Mouse (Mus musculus): ENCODE results near the gene Ssbp3. TPM values are rescaled to one million over a fixed set of nuclear protein-coding genes. Genes with fewer than 3 reads are reported as not detected.

The Ssbp3 gene
- polyA plus RNA-seq, 1 experiment from 2014 or later: 31.5 TPM

GRCm38 (mm10) chr4:106922919-106923318 lies 12.4 kb downstream of the Ssbp3 start:
- peak overlapping the region; percentile 58 for H3K4me2 ChIP-seq (ENCODE audit: low read depth, low read length)
- peaks cover 35% of the 10 kb centered on the region for H3K36me3 ChIP-seq (ENCODE audit: control insufficient read depth, insufficient read depth)
- peak overlapping the region; percentile 28 for H3K4me3 ChIP-seq (ENCODE audit: low read depth, low read length)
- no peaks in the 10 kb centered on the region for H3K9me3 ChIP-seq (replicated peaks; ENCODE audit: control insufficient read depth, low read length)
- ATAC-seq (ENCODE audit: low read depth): peak; percentile 97
- WGBS (ENCODE audit: insufficient replicate concordance): 20% methylated on average over 3 of the region's 3 CpGs
- peak overlapping the region; percentile 81 for H3K27ac ChIP-seq (ENCODE audit: low read length)
- peak overlapping the region; percentile 47 for H3K9ac ChIP-seq (ENCODE audit: low read depth, low read length)
- H3K27me3 ChIP-seq (ENCODE audit: control insufficient read depth, insufficient read depth, low read depth, low read length): no peaks in the 10 kb centered on the region
- peaks cover 62% of the 10 kb centered on the region for H3K4me1 ChIP-seq (ENCODE audit: control insufficient read depth, low read depth, low read length)

- Histone ChIP-seq H3K4me1 (ENCODE audit: control insufficient read depth, low read depth, low read length) (peaks cover 62% of the 10 kb centered on the region), H3K27ac (ENCODE audit: low read length) (peak overlapping the region; percentile 75), H3K36me3 (ENCODE audit: control insufficient read depth, insufficient read depth) (peaks cover 33% of the 10 kb centered on the region), H3K4me2 (ENCODE audit: low read depth, low read length) (peak overlapping the region; percentile 58), H3K27me3 (ENCODE audit: control insufficient read depth, insufficient read depth, low read depth, low read length) (no peaks in the 10 kb centered on the region), H3K9ac (ENCODE audit: low read depth, low read length) (no peak overlapping the region), H3K9me3 (replicated peaks; ENCODE audit: control insufficient read depth, low read length) (no peaks in the 10 kb centered on the region), H3K4me3 (ENCODE audit: low read depth, low read length) (0 out of 2 replicates have a peak overlapping the region, but pooled peaks have one; percentile 15)
- ATAC-seq (ENCODE audit: low read depth): no peak
- WGBS (ENCODE audit: insufficient replicate concordance): 82% methylated on average over 4 of the region's 4 CpGs
Measured at GRCm38 (mm10) chr4:106924175-106924574, 13.7 kb downstream of the Ssbp3 start.

- Histone ChIP-seq H3K4me2 (ENCODE audit: low read depth, low read length) (peak overlapping the region; percentile 58), H3K36me3 (ENCODE audit: control insufficient read depth, insufficient read depth) (peaks cover 26% of the 10 kb centered on the region), H3K27ac (ENCODE audit: low read length) (peak overlapping the region; percentile 75), H3K9ac (ENCODE audit: low read depth, low read length) (0 out of 2 replicates have a peak overlapping the region, but pooled peaks have one; percentile 26), H3K27me3 (ENCODE audit: control insufficient read depth, insufficient read depth, low read depth, low read length) (no peaks in the 10 kb centered on the region), H3K4me3 (ENCODE audit: low read depth, low read length) (peak overlapping the region; percentile 15), H3K4me1 (ENCODE audit: control insufficient read depth, low read depth, low read length) (peaks cover 62% of the 10 kb centered on the region), H3K9me3 (replicated peaks; ENCODE audit: control insufficient read depth, low read length) (no peaks in the 10 kb centered on the region)
- 47% methylated on average over 10 of the region's 10 CpGs for WGBS (ENCODE audit: insufficient replicate concordance)
- peak; percentile 67 for ATAC-seq (ENCODE audit: low read depth)
Measured at GRCm38 (mm10) chr4:106924888-106925287, 14.4 kb downstream of the Ssbp3 start.

- peaks cover 23% of the 10 kb centered on the region for H3K36me3 ChIP-seq (ENCODE audit: control insufficient read depth, insufficient read depth)
- H3K4me3 ChIP-seq (ENCODE audit: low read depth, low read length): no peak overlapping the region
- no peak overlapping the region for H3K4me2 ChIP-seq (ENCODE audit: low read depth, low read length)
- peaks cover 47% of the 10 kb centered on the region for H3K4me1 ChIP-seq (ENCODE audit: control insufficient read depth, low read depth, low read length)
- 86% methylated on average over 9 of the region's 9 CpGs for WGBS (ENCODE audit: insufficient replicate concordance)
- H3K9ac ChIP-seq (ENCODE audit: low read depth, low read length): no peak overlapping the region
- H3K27ac ChIP-seq (ENCODE audit: low read length): no peak overlapping the region
- no peaks in the 10 kb centered on the region for H3K27me3 ChIP-seq (ENCODE audit: control insufficient read depth, insufficient read depth, low read depth, low read length)
- ATAC-seq (ENCODE audit: low read depth): no peak
- H3K9me3 ChIP-seq (replicated peaks; ENCODE audit: control insufficient read depth, low read length): no peaks in the 10 kb centered on the region
Measured at GRCm38 (mm10) chr4:106926401-106926800, 15.9 kb downstream of the Ssbp3 start.

- H3K9me3 ChIP-seq (replicated peaks; ENCODE audit: control insufficient read depth, low read length): no peaks in the 10 kb centered on the region
- no peak overlapping the region for H3K27ac ChIP-seq (ENCODE audit: low read length)
- H3K36me3 ChIP-seq (ENCODE audit: control insufficient read depth, insufficient read depth): peaks cover 24% of the 10 kb centered on the region
- no peak overlapping the region for H3K4me3 ChIP-seq (ENCODE audit: low read depth, low read length)
- H3K27me3 ChIP-seq (ENCODE audit: control insufficient read depth, insufficient read depth, low read depth, low read length): no peaks in the 10 kb centered on the region
- ATAC-seq (ENCODE audit: low read depth): no peak
- no peak overlapping the region for H3K4me2 ChIP-seq (ENCODE audit: low read depth, low read length)
- peaks cover 41% of the 10 kb centered on the region for H3K4me1 ChIP-seq (ENCODE audit: control insufficient read depth, low read depth, low read length)
- 86% methylated on average over 6 of the region's 6 CpGs for WGBS (ENCODE audit: insufficient replicate concordance)
- no peak overlapping the region for H3K9ac ChIP-seq (ENCODE audit: low read depth, low read length)
Measured at GRCm38 (mm10) chr4:106927034-106927433, 16.5 kb downstream of the Ssbp3 start.

- ATAC-seq (ENCODE audit: low read depth): no peak
- Histone ChIP-seq H3K27me3 (ENCODE audit: control insufficient read depth, insufficient read depth, low read depth, low read length) (no peaks in the 10 kb centered on the region), H3K9me3 (replicated peaks; ENCODE audit: control insufficient read depth, low read length) (no peaks in the 10 kb centered on the region), H3K36me3 (ENCODE audit: control insufficient read depth, insufficient read depth) (peaks cover 19% of the 10 kb centered on the region), H3K4me1 (ENCODE audit: control insufficient read depth, low read depth, low read length) (peaks cover 41% of the 10 kb centered on the region), H3K4me2 (ENCODE audit: low read depth, low read length) (no peak overlapping the region), H3K27ac (ENCODE audit: low read length) (no peak overlapping the region), H3K4me3 (ENCODE audit: low read depth, low read length) (no peak overlapping the region), H3K9ac (ENCODE audit: low read depth, low read length) (no peak overlapping the region)
- 83% methylated on average over 7 of the region's 7 CpGs for WGBS (ENCODE audit: insufficient replicate concordance)
Measured at GRCm38 (mm10) chr4:106928961-106929360, 18.5 kb downstream of the Ssbp3 start.

- H3K9me3 ChIP-seq (replicated peaks; ENCODE audit: control insufficient read depth, low read length): no peaks in the 10 kb centered on the region
- no peak overlapping the region for H3K4me3 ChIP-seq (ENCODE audit: low read depth, low read length)
- peaks cover 7% of the 10 kb centered on the region; the same call in 1 of the 2 replicates for H3K36me3 ChIP-seq (ENCODE audit: control insufficient read depth, insufficient read depth)
- peak overlapping the region; percentile 33; the same call in 1 of the 2 replicates for H3K27ac ChIP-seq (ENCODE audit: low read length)
- ATAC-seq (ENCODE audit: low read depth): no peak
- no peak overlapping the region for H3K4me2 ChIP-seq (ENCODE audit: low read depth, low read length)
- H3K27me3 ChIP-seq (ENCODE audit: control insufficient read depth, insufficient read depth, low read depth, low read length): no peaks in the 10 kb centered on the region
- peaks cover 50% of the 10 kb centered on the region for H3K4me1 ChIP-seq (ENCODE audit: control insufficient read depth, low read depth, low read length)
- no peak overlapping the region for H3K9ac ChIP-seq (ENCODE audit: low read depth, low read length)
- whole genome bisulfite sequencing (ENCODE audit: insufficient replicate concordance): 78% methylated on average over 7 of the region's 7 CpGs
Measured at GRCm38 (mm10) chr4:106932583-106932982, 22.1 kb downstream of the Ssbp3 start.

GRCm38 (mm10) chr4:106933813-106934482 lies 23.4 kb downstream of the Ssbp3 start:
- no peaks in the 10 kb centered on the region for H3K9me3 ChIP-seq (replicated peaks; ENCODE audit: control insufficient read depth, low read length)
- H3K36me3 ChIP-seq (ENCODE audit: control insufficient read depth, insufficient read depth): peaks cover 2% of the 10 kb centered on the region; the same call in 1 of the 2 replicates
- H3K27ac ChIP-seq (ENCODE audit: low read length): peak overlapping the region; percentile 72
- peak overlapping the region; percentile 32 for H3K4me2 ChIP-seq (ENCODE audit: low read depth, low read length)
- H3K27me3 ChIP-seq (ENCODE audit: control insufficient read depth, insufficient read depth, low read depth, low read length): no peaks in the 10 kb centered on the region
- no peak overlapping the region for H3K9ac ChIP-seq (ENCODE audit: low read depth, low read length)
- peak; percentile 53 for ATAC-seq (ENCODE audit: low read depth)
- 47% methylated on average over 9 of the region's 9 CpGs for WGBS (ENCODE audit: insufficient replicate concordance)
- peaks cover 56% of the 10 kb centered on the region for H3K4me1 ChIP-seq (ENCODE audit: control insufficient read depth, low read depth, low read length)
- H3K4me3 ChIP-seq (ENCODE audit: low read depth, low read length): no peak overlapping the region

- Histone ChIP-seq H3K9me3 (replicated peaks; ENCODE audit: control insufficient read depth, low read length) (no peaks in the 10 kb centered on the region), H3K9ac (ENCODE audit: low read depth, low read length) (peak overlapping the region; percentile 26), H3K4me3 (ENCODE audit: low read depth, low read length) (no peak overlapping the region), H3K27ac (ENCODE audit: low read length) (peak overlapping the region; percentile 72), H3K4me2 (ENCODE audit: low read depth, low read length) (peak overlapping the region; percentile 32; the same call in 1 of the 2 replicates), H3K4me1 (ENCODE audit: control insufficient read depth, low read depth, low read length) (peaks cover 67% of the 10 kb centered on the region), H3K36me3 (ENCODE audit: control insufficient read depth, insufficient read depth) (0 out of 2 replicates have a peak, but pooled peaks cover 2% of the 10 kb centered on the region), H3K27me3 (ENCODE audit: control insufficient read depth, insufficient read depth, low read depth, low read length) (no peaks in the 10 kb centered on the region)
- 24% methylated on average over 12 of the region's 12 CpGs for WGBS (ENCODE audit: insufficient replicate concordance)
- peak; percentile 73 for ATAC-seq (ENCODE audit: low read depth)
Measured at GRCm38 (mm10) chr4:106934931-106935582, 24.6 kb downstream of the Ssbp3 start.

Data from liver, embryonic 16.5 days (tissue).